Mouse (Mus musculus): ENCODE data around the gene Snapc2.

Gene Snapc2

GRCm38 (mm10) chr8:4265160-4265914 is 12.5 kb downstream of the Snapc2 start:
- no peak for DNase-seq (ENCODE audit: low spot score)

DNA sequence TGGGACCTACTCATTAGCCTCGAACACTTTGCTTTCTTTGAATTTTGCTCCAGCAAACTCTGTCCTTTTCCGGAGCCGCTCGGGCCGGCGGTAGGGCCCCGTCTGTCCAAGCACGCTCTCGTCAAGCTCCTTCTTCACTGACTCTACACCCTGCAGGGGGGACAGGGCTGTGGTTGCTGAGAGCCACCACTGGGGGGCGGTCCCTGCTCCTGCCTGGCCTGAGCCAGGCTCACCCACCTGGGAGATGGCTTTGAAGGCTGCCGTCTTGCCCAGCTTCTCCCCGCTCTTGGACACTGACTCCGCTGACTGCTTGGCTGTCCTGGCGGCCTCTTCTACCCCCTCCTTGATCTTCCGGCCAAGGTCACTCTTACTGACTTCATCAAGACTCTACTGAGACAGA is 14.7 kb downstream of the Snapc2 start:
- DNase-seq (ENCODE audit: low spot score) = no peak

DNA sequence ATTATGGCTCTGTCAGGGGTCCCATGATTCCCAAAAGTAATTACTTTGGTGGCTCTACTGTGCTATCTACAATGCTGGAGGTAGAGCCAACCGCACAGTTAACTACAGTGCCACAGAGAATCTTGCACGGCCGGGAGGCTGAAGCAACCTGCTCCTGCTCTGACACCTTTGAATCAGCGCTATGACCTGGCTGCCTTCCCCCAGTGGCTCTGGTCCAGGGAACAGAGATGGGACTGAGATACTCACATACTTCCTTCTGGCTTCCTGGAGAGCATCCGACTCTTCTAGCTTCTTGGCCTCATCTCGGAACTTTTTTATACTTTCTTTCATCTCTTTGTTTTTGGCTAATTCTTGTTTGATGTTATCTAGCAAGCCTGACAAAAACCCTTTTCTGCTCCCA is 16.7 kb downstream of the Snapc2 start:
- DNase-seq (ENCODE audit: low spot score) = no peak

DNA sequence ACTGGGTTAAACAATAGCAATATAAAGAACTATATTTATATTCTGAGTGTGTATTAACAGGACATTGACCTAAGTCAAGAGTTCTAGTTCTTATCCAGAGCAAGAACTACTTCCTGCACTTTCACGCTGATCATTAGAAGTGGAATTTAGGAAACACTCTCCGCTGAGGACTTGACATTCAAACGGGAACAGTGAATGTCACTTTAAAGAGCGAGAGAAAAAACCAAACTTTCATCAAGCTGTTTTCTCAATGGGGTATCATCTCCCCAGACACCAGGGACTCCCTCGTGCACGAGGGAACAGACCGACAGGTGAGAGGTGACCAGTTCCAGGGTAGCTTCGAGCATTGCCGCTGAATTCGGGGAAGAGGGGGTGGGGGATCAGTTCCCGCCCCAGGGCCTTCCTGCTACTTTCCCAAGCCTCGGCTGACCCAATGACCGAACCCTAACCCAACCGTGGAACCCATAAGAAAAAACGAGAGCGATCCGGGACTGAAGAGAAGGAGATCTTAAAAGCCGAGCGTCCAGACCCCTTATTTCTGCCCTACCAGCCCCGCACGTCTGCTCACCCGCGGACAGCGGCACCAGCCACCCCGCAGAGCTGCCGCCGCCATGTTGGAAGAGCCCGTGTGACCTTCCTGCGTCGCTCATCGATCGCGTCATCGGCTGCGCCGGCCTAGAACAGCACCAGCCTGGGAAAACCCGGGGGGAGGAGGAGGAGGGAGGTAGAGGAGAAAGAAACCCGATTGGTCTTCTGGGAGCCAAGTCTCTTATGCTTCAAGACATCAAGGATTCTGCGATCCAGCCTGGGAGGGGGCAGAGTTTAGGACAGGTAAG is 22.6 kb downstream of the Snapc2 start, which contains the start of gene Timm44:
Timm44 (minus strand) TSS at position 639 of the 836 bp plus-strand sequence.
- peak; percentile 81 for DNase-seq (ENCODE audit: low spot score)

DNA sequence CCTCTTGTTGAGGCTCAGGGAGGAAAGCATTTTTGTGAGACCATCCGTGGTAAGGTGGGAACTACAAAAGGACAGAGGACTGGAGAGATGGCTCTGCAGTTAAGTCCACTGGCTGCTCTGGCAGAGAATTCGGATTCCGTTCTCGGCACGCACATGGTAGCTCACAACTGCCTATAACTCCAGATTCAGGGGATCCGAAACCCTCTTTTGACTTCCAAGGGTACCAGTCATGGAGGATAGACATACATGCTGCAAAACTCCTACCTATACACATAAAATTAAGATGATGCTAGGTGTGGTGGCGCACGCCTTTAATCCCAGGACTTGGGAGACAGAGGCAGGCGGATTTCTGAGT is 23.2 kb downstream of the Snapc2 start:
- DNase-seq (ENCODE audit: low spot score) = no peak

- no peak for DNase-seq (ENCODE audit: low spot score)
These were observed 39.9 kb downstream of the Snapc2 start for GRCm38 (mm10) chr8:4292738-4293137.

DNA sequence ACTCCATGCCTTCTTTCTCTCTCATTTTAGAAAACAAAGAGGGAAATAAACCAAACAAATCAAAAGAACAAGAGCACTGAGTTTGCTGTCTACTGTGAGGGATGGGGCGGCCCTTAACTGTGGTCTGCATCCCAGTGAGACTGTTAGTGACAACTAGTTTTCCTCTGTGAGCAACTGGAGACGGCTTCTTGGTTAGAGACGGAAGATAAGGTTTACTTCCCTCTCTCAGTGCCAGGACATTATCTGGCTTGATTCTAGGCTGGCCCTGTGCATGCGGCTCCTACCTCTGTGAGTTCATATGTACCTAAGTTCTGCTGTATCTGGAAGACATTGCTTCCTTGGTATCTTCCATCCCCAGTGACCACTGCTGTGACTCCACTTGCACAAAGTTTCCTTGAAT is 44.9 kb downstream of the Snapc2 start:
- no peak for DNase-seq (ENCODE audit: low spot score)

DNA sequence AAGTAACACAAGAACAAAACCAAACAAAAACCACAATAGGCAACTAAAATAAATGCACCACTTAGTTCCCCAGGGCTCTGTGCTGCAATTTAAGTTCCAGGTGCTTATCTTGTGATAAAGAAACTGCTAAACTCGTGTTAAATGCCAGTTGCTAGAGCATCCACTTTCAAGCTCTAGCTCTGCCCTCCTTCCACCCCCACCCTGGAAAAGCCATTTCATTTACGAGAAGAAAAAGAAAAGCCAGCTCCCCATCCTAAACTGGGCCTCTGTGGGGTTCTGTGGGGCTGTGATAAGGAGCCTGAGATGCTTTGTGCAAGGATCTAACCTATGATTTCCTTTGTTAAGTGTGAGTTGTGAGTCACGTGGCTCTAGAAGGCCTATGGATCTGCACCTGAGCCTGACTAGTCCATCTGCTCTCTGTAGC is 51.3 kb downstream of the Snapc2 start:
- DNase-seq (ENCODE audit: low spot score) = no peak
